Mouse (Mus musculus): ENCODE results near the gene AC131692.1.

DNA sequence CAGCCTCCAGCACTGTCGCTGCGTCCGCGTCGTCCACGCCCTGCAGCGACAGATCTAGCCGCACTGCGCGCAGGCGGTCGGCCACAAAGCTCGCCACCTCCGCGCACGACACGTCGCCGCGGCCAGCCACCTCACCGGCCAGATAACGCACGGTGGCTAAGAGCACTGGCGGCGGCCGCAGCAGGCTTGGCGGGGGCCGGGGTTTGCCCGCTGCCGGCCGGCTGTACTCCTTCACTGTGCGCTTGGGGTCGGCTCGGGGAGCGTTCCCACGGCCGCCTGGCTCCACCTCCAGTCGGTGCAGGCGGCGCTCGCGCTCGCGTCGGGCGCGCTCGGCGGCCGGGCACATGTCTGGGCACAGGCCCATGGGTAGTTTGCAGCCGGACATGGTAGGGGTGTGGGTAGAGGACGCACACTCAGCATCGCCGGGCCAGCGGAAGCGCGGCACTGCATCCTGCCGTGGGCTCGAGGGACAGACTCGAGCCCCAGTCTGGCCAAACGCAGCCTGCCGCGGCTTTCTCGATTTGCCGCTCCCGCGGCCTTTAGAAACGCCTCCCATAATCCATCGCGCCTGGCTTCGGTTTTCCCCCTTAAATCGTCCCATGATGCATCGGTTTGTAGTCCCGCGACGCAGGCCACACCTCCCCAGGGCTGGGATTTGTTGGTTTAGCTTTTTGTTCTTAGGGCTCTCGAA, 23.9 kb downstream of the AC131692.1 start, which contains the start of gene Sac3d1:
- peak; percentile 32 for TF ChIP-seq CTCF (IDR thresholded peaks at IDR 0.05)
- peak; percentile 69; the same call in 1 of the 2 replicates for TF ChIP-seq POLR2A (IDR thresholded peaks at IDR 0.05; ENCODE audit: insufficient read depth, low read depth, low read length)
- 0 out of 2 replicates have a peak, but pooled peaks have one; percentile 40 for TF ChIP-seq EP300 (IDR thresholded peaks at IDR 0.05; ENCODE audit: insufficient read depth, low read depth, low read length)

Data from heart, adult 2 months (tissue).